Mouse (Mus musculus) WW6 (cell line): ENCODE results near the gene Rtn4rl1.
A peak's percentile ranks its signal among the peaks of the same experiment; 100 is the strongest.
"Not testable (repeated sequence)": the region's sequence is repeated elsewhere in the genome, so short reads cannot be mapped to it uniquely, and the experiment has no call there.

ENCODE experiments used
- DNase-seq: peaks from one replicate; pipeline ENCODE4 v3.0.0-alpha.2; 2013; ENCODE audit warnings: low read depth, low spot score

Gene Rtn4rl1

GRCm38 (mm10) chr11:75275035-75275434, 81.5 kb downstream of the Rtn4rl1 start:
- DNase-seq, result no peak

- DNase-seq, result no peak
Observed at GRCm38 (mm10) chr11:75278115-75278514, 84.5 kb downstream of the Rtn4rl1 start.

- no peak for DNase-seq
Observed at GRCm38 (mm10) chr11:75279013-75279341, 85.4 kb downstream of the Rtn4rl1 start.

GRCm38 (mm10) chr11:75279342-75280065, 85.9 kb downstream of the Rtn4rl1 start:
- no peak for DNase-seq

GRCm38 (mm10) chr11:75280066-75280410, 86.5 kb downstream of the Rtn4rl1 start:
- no peak for DNase-seq

- no peak for DNase-seq
Observed at GRCm38 (mm10) chr11:75280435-75281001, 86.9 kb downstream of the Rtn4rl1 start.

GRCm38 (mm10) chr11:75281380-75282256, 88.0 kb downstream of the Rtn4rl1 start:
- DNase-seq, result no peak

GRCm38 (mm10) chr11:75282496-75283120, 89.0 kb downstream of the Rtn4rl1 start:
- peak; percentile 58 for DNase-seq

GRCm38 (mm10) chr11:75283784-75284183, 90.2 kb downstream of the Rtn4rl1 start:
- not testable (repeated sequence) for DNase-seq

- no peak for DNase-seq
Observed at GRCm38 (mm10) chr11:75285893-75286467, 92.4 kb downstream of the Rtn4rl1 start.

GRCm38 (mm10) chr11:75286868-75287267, 93.3 kb downstream of the Rtn4rl1 start:
- no peak for DNase-seq

- DNase-seq, result no peak
Observed at GRCm38 (mm10) chr11:75287940-75288339, 94.4 kb downstream of the Rtn4rl1 start.

- DNase-seq, result no peak
Observed at GRCm38 (mm10) chr11:75288517-75288916, 94.9 kb downstream of the Rtn4rl1 start.

GRCm38 (mm10) chr11:75289120-75289519, 95.5 kb downstream of the Rtn4rl1 start:
- DNase-seq, result no peak

- peak; percentile 84 for DNase-seq
Observed at GRCm38 (mm10) chr11:75290566-75291271, 97.1 kb downstream of the Rtn4rl1 start.

- DNase-seq, result no peak
Observed at GRCm38 (mm10) chr11:75291389-75292215, 98.0 kb downstream of the Rtn4rl1 start.

- DNase-seq, result no peak
Observed at GRCm38 (mm10) chr11:75292281-75292680, 98.7 kb downstream of the Rtn4rl1 start.

- no peak for DNase-seq
Observed at GRCm38 (mm10) chr11:75293852-75294361, 100.3 kb downstream of the Rtn4rl1 start.

- DNase-seq, result no peak
Observed at GRCm38 (mm10) chr11:75294862-75295261, 101.3 kb downstream of the Rtn4rl1 start.

- DNase-seq, result not testable (repeated sequence)
Observed at GRCm38 (mm10) chr11:75295534-75295933, 102.0 kb downstream of the Rtn4rl1 start.
